Mouse (Mus musculus): ENCODE results near the gene Dpp3. TPM values are rescaled to one million over a fixed set of nuclear protein-coding genes. Genes with fewer than 3 reads are reported as not detected.

Dpp3 gene
- polyA plus RNA-seq, 1 experiment from 2014 or later, result 78.8 TPM

GRCm38 (mm10) chr19:4937444-4938310, 9.6 kb upstream of the Dpp3 start:
- DNase-seq (ENCODE audit: low spot score) (peak; percentile 48), ATAC-seq (ENCODE audit: low read depth) (no peak)
- Histone ChIP-seq H3K4me1 (ENCODE audit: control insufficient read depth, insufficient read depth, low read length) (peaks cover 5% of the 10 kb centered on the region; the same call in 1 of the 2 replicates), H3K4me2 (ENCODE audit: low read depth, low read length) (no peak overlapping the region), H3K27ac (replicated peaks; ENCODE audit: low read depth, low read length) (no peak overlapping the region), H3K4me3 (ENCODE audit: low read depth, low read length) (no peak overlapping the region), H3K36me3 (ENCODE audit: control insufficient read depth, insufficient read depth, low read length) (peaks cover 5% of the 10 kb centered on the region; the same call in 1 of the 2 replicates), H3K9me3 (ENCODE audit: control insufficient read depth, low read length) (no peaks in the 10 kb centered on the region), H3K27me3 (replicated peaks; ENCODE audit: control insufficient read depth, insufficient read depth, low read length) (no peaks in the 10 kb centered on the region), H3K9ac (ENCODE audit: low read depth, low read length) (no peak overlapping the region)
- WGBS, result 76% methylated on average over 17 of the region's 17 CpGs

GRCm38 (mm10) chr19:4936896-4937295, 8.8 kb upstream of the Dpp3 start:
- Histone ChIP-seq H3K4me1 (ENCODE audit: control insufficient read depth, insufficient read depth, low read length) (no peaks in the 10 kb centered on the region), H3K9me3 (ENCODE audit: control insufficient read depth, low read length) (no peaks in the 10 kb centered on the region), H3K4me2 (ENCODE audit: low read depth, low read length) (no peak overlapping the region), H3K27ac (replicated peaks; ENCODE audit: low read depth, low read length) (no peak overlapping the region), H3K4me3 (ENCODE audit: low read depth, low read length) (no peak overlapping the region), H3K27me3 (replicated peaks; ENCODE audit: control insufficient read depth, insufficient read depth, low read length) (no peaks in the 10 kb centered on the region), H3K36me3 (ENCODE audit: control insufficient read depth, insufficient read depth, low read length) (peaks cover 5% of the 10 kb centered on the region; the same call in 1 of the 2 replicates), H3K9ac (ENCODE audit: low read depth, low read length) (no peak overlapping the region)
- 77% methylated on average over 2 of the region's 2 CpGs for WGBS
- no peak for ATAC-seq (ENCODE audit: low read depth)
- peak; percentile 33 for DNase-seq (ENCODE audit: low spot score)

GRCm38 (mm10) chr19:4928781-4929180, 694 bp upstream of the Dpp3 start:
- no peak for DNase-seq (ENCODE audit: low spot score)
- Histone ChIP-seq H3K27me3 (replicated peaks; ENCODE audit: control insufficient read depth, insufficient read depth, low read length) (no peaks in the 10 kb centered on the region), H3K9me3 (ENCODE audit: control insufficient read depth, low read length) (no peaks in the 10 kb centered on the region), H3K4me3 (ENCODE audit: low read depth, low read length) (peak overlapping the region; percentile 58), H3K9ac (ENCODE audit: low read depth, low read length) (peak overlapping the region; percentile 69), H3K36me3 (ENCODE audit: control insufficient read depth, insufficient read depth, low read length) (peaks cover 19% of the 10 kb centered on the region), H3K4me1 (ENCODE audit: control insufficient read depth, insufficient read depth, low read length) (peaks cover 13% of the 10 kb centered on the region), H3K27ac (replicated peaks; ENCODE audit: low read depth, low read length) (peak overlapping the region; percentile 81), H3K4me2 (ENCODE audit: low read depth, low read length) (peak overlapping the region; percentile 65)
- 52% methylated on average over 5 of the region's 5 CpGs for WGBS
- 0 out of 2 replicates have a peak, but pooled peaks have one; percentile 1 for ATAC-seq (ENCODE audit: low read depth)

GRCm38 (mm10) chr19:4925121-4925860, 2.8 kb downstream of the Dpp3 start:
- Histone ChIP-seq H3K4me3 (ENCODE audit: low read depth, low read length) (no peak overlapping the region), H3K27ac (replicated peaks; ENCODE audit: low read depth, low read length) (no peak overlapping the region), H3K36me3 (ENCODE audit: control insufficient read depth, insufficient read depth, low read length) (peaks cover 50% of the 10 kb centered on the region), H3K27me3 (replicated peaks; ENCODE audit: control insufficient read depth, insufficient read depth, low read length) (no peaks in the 10 kb centered on the region), H3K4me2 (ENCODE audit: low read depth, low read length) (no peak overlapping the region), H3K9me3 (ENCODE audit: control insufficient read depth, low read length) (no peaks in the 10 kb centered on the region), H3K9ac (ENCODE audit: low read depth, low read length) (no peak overlapping the region), H3K4me1 (ENCODE audit: control insufficient read depth, insufficient read depth, low read length) (peaks cover 13% of the 10 kb centered on the region)
- no peak for ATAC-seq (ENCODE audit: low read depth)
- WGBS, result 96% methylated on average over 11 of the region's 11 CpGs
- no peak for DNase-seq (ENCODE audit: low spot score)

DNA sequence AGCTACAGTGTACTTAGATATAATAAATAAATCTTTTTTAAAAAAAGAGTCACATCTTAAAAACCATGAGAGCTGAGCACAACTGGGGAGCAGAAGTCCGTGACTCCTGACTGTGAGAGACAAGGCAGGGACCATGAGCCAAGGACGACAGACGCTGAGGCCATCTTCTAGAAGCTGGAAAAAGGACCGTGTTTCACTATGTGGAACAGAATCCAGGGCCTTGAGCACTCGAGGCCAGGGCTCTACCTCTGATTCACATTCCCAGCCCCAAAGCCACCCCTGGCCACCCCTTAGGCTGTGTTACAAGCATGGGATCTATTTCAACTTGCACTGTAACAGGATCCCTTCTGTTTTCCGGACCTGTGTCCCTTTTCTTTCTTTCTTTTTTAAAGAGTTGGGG, 8.4 kb downstream of the Dpp3 start:
- DNase-seq (ENCODE audit: low spot score) (no peak), ATAC-seq (ENCODE audit: low read depth) (no peak)
- Histone ChIP-seq H3K9me3 (ENCODE audit: control insufficient read depth, low read length) (no peaks in the 10 kb centered on the region), H3K27ac (replicated peaks; ENCODE audit: low read depth, low read length) (no peak overlapping the region), H3K4me3 (ENCODE audit: low read depth, low read length) (no peak overlapping the region), H3K27me3 (replicated peaks; ENCODE audit: control insufficient read depth, insufficient read depth, low read length) (no peaks in the 10 kb centered on the region), H3K36me3 (ENCODE audit: control insufficient read depth, insufficient read depth, low read length) (peaks cover 94% of the 10 kb centered on the region), H3K4me2 (ENCODE audit: low read depth, low read length) (no peak overlapping the region), H3K9ac (ENCODE audit: low read depth, low read length) (no peak overlapping the region), H3K4me1 (ENCODE audit: control insufficient read depth, insufficient read depth, low read length) (no peaks in the 10 kb centered on the region)
- WGBS, result 79% methylated on average over 6 of the region's 6 CpGs

- no peak overlapping the region for H3K27ac ChIP-seq (replicated peaks; ENCODE audit: low read depth, low read length)
- DNase-seq (ENCODE audit: low spot score) (no peak), ATAC-seq (ENCODE audit: low read depth) (no peak)
- H3K4me3 ChIP-seq (ENCODE audit: low read depth, low read length), result no peak overlapping the region
- 89% methylated on average over 10 of the region's 10 CpGs for WGBS
- peaks cover 94% of the 10 kb centered on the region for H3K36me3 ChIP-seq (ENCODE audit: control insufficient read depth, insufficient read depth, low read length)
- H3K4me1 ChIP-seq (ENCODE audit: control insufficient read depth, insufficient read depth, low read length), result no peaks in the 10 kb centered on the region
- H3K9me3 ChIP-seq (ENCODE audit: control insufficient read depth, low read length), result no peaks in the 10 kb centered on the region
- no peak overlapping the region for H3K9ac ChIP-seq (ENCODE audit: low read depth, low read length)
- H3K27me3 ChIP-seq (replicated peaks; ENCODE audit: control insufficient read depth, insufficient read depth, low read length), result no peaks in the 10 kb centered on the region
- H3K4me2 ChIP-seq (ENCODE audit: low read depth, low read length), result no peak overlapping the region
These were observed 11.3 kb downstream of the Dpp3 start for GRCm38 (mm10) chr19:4916827-4917226.

DNA sequence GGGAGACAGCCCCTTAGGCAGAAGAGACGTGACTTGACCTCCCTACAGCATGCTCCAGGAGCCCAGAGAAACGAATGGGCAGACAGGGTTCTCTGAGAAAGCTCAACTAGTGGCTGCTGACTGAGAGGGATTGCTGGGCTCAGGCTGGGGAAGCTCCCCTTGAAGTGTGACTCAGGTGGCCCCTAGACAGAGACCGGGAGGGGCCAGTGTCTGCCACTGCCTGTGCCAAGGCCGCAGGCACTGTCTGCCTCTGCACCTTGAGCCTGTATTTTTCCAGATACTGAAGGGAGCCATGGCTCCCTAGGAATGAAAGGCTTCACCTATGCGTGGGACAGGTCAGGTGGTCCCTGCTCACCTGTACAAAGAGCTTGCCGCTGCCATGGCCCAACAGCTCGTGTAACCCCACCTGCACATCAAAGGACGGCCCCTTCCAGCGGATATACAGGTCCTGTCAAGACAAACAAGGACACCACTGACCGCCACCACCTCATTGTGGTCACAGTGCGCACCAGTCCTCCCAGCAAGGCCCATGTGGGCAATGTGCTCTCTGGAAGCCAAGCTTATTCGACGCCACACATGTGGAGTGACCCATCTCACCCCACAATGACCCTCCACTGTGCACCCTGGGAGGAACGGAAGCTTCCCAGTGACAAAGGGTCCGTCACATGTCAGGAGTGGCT, 12.0 kb downstream of the Dpp3 start:
- Histone ChIP-seq H3K36me3 (ENCODE audit: control insufficient read depth, insufficient read depth, low read length) (peaks cover 94% of the 10 kb centered on the region), H3K27ac (replicated peaks; ENCODE audit: low read depth, low read length) (no peak overlapping the region), H3K4me2 (ENCODE audit: low read depth, low read length) (no peak overlapping the region), H3K4me3 (ENCODE audit: low read depth, low read length) (no peak overlapping the region), H3K27me3 (replicated peaks; ENCODE audit: control insufficient read depth, insufficient read depth, low read length) (no peaks in the 10 kb centered on the region), H3K9me3 (ENCODE audit: control insufficient read depth, low read length) (no peaks in the 10 kb centered on the region), H3K4me1 (ENCODE audit: control insufficient read depth, insufficient read depth, low read length) (no peaks in the 10 kb centered on the region), H3K9ac (ENCODE audit: low read depth, low read length) (no peak overlapping the region)
- 89% methylated on average over 15 of the region's 15 CpGs for whole genome bisulfite sequencing
- ATAC-seq (ENCODE audit: low read depth) (no peak), DNase-seq (ENCODE audit: low spot score) (no peak)

DNA sequence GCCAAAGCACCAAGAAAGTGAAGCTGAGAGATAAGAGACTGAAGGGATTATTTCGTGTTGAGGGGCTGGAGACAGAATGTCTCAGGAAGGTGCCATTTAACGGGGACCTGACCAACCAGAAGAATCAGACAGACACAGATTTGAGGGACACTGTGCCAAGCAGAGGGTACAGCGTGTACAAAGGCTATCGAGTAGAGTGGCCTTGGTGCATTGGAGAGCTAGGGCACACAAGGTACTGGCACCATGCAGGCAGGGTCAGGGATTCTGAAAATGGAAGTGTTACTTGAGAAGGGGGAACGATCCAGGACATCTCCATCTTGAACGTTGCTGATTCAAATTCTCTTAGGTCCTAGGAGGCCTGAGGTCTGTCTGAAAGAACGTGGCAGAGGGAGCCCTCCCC, 18.7 kb downstream of the Dpp3 start:
- H3K4me1 ChIP-seq (ENCODE audit: control insufficient read depth, insufficient read depth, low read length), result peaks cover 5% of the 10 kb centered on the region; the same call in 1 of the 2 replicates
- no peak overlapping the region for H3K9ac ChIP-seq (ENCODE audit: low read depth, low read length)
- H3K9me3 ChIP-seq (ENCODE audit: control insufficient read depth, low read length), result no peaks in the 10 kb centered on the region
- no peaks in the 10 kb centered on the region for H3K27me3 ChIP-seq (replicated peaks; ENCODE audit: control insufficient read depth, insufficient read depth, low read length)
- WGBS, result 87% methylated on average over 7 of the region's 7 CpGs
- H3K27ac ChIP-seq (replicated peaks; ENCODE audit: low read depth, low read length), result no peak overlapping the region
- ATAC-seq (ENCODE audit: low read depth) (no peak), DNase-seq (ENCODE audit: low spot score) (no peak)
- no peak overlapping the region for H3K4me3 ChIP-seq (ENCODE audit: low read depth, low read length)
- no peak overlapping the region for H3K4me2 ChIP-seq (ENCODE audit: low read depth, low read length)
- peaks cover 71% of the 10 kb centered on the region for H3K36me3 ChIP-seq (ENCODE audit: control insufficient read depth, insufficient read depth, low read length)
